Mouse (Mus musculus) bone marrow macrophage, adult 2 months (primary cell): ENCODE measurements around the gene Galt.

ENCODE experiments used
- CTCF ChIP-seq: IDR thresholded peaks from 2 replicates; pipeline ENCODE4 v1.5.1; 2012; ENCODE audit warnings: low read depth, mild to moderate bottlenecking, low read length, moderate library complexity
- POLR2A ChIP-seq: IDR thresholded peaks from 2 replicates; pipeline ENCODE4 v1.6.1; 2012; ENCODE audit warnings: mild to moderate bottlenecking, low read depth, low read length, borderline replicate concordance

DNA sequence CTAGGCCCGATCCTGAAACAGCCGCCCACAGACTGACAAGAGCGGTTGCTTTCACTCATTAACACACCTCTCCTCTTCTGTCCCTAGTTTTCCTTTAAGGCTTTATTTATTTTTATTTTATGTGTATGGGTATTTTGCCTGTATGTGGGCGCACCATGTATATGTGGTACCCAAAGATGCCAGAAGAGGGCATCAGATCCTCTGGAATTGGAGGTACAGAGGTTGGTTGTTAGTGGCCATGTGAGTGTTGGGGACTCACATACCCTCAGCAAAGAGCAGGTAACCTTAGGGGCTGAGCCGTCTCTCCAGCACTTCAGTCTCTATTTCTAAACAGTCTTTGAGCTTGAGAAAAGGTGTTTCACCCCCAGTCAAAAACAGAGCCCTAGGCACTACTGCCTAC, 39.4 kb upstream of the Galt start:
- no peak for TF ChIP-seq POLR2A
- TF ChIP-seq CTCF, result no peak
